Mouse (Mus musculus): Measurements from ENCODE around the gene Cep170.
"Not testable (repeated sequence)": the region's sequence is repeated elsewhere in the genome, so short reads cannot be mapped to it uniquely, and the experiment has no call there.

The Cep170 gene

DNA sequence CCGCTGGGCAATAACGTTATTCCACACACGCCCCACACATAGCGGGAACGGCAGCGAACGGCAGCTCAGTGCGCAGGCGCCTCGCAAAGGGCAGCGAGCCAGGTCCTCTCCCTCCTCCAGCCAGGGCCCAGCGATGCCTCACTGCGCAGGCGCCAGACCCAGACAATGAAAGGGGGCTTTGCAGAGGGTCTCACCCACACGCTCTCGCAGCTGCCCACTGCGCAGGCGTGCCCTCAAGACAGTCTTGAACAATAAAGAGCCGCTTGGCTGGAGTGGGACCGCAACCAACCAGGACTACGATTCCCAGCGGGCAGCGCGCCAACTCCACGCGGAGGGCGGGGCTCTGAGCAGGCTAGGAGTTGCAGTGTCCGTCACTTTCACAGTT lies at the start of gene Cep170:
TSS of gene Cep170 (minus strand) at position 32 of the 385 bp plus-strand sequence.
- in situ Hi-C loops (cut with MboI, MseI), result loop anchor here in 1 of 2 experiments (25.0 kb wide), 1 partner anchor 1152 kb away; no protein-coding TSS in a partner anchor

DNA sequence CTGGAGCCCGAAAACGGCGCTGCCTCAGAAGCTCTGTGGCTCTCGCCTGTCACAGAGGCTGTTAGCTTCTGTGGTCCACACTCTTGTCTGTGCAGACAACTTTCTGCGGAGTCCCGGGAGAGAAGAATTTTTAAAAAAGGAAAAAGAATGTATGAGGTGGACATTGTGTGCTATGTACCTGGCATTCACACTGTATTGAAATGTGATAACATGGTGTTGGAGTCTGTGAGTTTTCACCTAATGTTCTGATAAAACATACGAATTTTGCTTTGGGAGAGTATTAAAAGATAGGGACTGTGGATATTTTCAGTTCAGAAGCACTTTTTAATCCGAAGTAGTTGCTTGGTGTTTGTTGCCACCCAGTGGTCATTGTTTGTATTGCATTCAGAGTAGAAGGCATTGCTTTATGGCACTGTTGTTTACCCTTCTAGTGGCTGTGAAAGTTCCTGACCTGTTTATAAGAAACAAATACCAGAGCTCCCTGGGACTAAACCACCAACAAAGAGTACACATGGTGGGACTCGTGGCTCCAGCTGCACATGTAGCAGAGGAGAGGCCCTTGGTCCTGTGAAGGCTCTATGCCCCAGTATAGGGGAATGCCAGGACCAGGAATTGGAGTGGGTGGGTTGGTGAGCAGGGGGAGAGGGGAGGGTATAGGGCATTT lies 48.2 kb upstream of the Cep170 start:
- in situ Hi-C loops (cut with MboI, MseI), result loop anchor here (10.0 to 25.0 kb wide), 2 partner anchors 925 to 1497 kb away; no protein-coding TSS in a partner anchor

DNA sequence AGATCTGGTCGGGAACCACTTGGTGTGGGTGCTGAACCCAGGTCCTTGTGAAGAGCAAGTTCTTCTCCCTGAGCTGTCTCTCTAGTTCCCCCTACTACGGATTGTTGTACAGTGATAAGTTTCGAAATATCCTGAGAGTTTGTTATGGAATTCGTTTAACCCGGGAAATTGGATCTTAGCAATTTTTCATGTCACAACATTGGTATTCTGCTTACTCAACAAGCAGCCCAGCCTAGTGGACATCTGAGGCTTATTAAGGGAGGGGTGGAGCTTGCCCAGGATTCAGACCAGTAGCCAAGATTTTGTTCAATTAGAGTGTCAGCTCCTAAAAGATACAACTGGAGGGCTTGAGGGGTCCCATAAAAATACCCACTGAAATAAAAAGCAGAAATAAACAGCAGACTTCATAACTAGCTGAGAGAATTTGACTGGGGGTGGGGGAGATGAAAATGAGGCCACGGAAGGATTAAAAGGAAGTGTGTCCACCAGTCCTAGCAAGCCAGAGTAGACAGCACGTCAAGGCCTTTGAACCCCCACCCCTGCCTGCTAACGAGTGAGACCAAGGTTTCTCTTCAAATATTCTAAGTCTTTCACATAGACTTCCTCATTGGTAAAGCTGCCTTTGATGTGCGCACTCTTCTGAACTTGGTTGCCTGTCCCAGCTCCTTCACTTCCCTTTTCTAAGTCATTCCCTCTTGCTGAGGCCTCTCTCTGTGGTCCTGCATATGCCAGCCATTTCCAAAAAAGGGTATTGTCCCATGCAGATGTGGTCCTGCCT lies 39.1 kb upstream of the Cep170 start:
- in situ Hi-C loops (cut with MboI, MseI), result loop anchor here (25.0 kb wide), 1 partner anchor 916 kb away; no protein-coding TSS in a partner anchor

DNA sequence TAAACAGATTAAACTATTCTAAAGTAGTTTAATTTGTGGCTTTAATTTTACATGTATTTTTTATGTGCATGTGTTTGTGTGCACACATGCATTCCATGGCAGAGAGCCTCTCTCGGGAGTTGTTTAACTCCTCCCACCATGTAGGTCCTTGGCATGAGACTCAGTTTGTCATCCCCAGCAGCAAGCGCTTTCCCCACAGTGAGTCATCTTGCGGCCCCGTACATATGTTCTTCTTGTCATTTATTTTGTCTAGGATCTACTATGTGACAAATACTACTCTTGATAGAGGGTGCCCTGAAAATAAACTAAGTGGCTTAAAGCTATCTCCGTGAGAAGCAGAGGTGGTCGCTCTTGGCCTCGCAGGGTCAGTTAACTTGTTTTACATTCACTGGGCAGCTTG lies 37.5 kb upstream of the Cep170 start:
- in situ Hi-C loops (cut with MboI, MseI), result loop anchor here (25.0 kb wide), 1 partner anchor 914 kb away; no protein-coding TSS in a partner anchor

DNA sequence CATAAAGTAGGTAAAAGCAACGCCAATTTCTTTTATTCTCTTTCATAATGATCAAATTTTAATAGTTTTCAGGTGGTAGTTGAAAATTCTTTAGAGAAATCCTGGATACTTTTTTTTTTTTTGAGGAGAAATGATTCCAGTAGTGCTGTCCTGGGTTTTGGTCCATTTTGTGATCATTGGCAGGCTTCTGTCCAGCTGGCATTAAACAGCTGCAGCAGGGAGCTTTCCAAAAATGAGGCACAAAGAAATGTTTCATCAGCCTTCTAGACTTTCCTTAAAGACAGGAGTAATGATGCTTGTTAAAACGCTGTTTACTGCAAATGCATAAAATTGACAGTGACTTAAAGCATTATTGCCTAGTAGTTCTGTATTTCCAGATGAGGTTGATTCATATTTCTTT lies 35.5 kb upstream of the Cep170 start:
- in situ Hi-C loops (cut with MboI, MseI), result no loop called here

DNA sequence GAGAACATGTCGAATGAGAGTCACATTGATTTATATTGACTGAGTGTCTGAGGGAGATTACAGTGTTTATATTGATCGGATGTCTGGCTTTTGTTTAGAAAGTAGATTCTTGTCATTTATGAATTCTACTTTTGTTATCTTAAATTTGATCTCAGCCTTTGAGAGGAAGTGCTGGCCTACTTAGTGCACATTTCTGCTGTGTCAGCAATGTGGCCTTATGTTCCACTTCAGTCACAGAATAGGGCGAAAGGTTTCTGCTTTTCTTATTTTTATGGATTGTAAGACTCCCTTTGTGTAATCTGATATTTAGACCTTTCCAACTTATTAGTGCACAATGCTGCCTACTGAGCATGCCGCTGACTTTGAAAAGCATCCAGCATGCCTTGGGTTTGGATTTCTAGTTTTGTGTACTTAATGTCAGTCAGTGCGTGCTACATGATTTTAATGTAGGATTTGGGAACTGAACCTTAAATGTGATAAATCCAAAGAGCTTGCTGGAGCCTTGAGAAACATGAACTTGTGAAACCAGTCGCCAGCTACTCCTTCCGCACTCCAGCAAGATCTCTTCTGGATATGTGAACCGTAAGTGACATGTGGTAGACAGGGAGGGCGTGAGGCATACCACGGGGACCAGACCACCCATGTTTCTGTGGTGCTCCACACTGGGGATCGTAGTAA lies 34.9 kb upstream of the Cep170 start:
- in situ Hi-C loops (cut with MboI, MseI), result no loop called here

DNA sequence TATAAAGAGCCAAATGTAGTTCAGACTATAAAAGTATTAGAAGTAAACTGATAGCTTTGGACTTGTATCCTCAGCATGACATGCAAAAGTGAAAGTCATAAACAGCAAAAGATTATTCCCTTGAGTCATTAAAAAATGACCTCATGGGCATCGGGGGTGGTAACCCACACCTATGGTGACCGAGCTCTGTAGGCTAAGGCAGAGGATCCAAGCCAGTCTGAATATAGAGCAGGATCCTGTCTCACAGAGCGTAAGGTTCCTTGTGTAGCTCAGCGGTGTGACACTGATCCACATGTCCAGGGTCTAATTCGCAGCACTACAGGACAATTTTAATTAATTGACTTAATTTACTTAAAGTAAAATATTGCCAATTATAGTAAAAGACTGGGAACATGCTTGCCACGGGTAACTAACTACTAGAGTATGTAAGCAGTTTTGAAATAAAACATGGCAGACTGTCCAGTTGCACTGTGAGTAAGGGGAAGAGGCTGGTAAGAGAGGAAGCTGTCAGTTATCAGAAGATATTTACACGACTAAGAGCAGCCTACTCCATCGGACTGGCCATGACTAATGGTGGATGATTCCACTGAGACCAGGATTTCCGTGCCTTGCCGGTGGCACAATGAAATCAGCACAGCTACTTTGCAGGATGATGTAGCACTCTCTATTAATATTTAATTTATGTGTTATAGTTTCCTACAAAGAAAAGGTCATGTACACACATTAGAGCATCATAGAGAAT lies 33.4 kb upstream of the Cep170 start:
- in situ Hi-C loops (cut with MboI, MseI), result no loop called here

DNA sequence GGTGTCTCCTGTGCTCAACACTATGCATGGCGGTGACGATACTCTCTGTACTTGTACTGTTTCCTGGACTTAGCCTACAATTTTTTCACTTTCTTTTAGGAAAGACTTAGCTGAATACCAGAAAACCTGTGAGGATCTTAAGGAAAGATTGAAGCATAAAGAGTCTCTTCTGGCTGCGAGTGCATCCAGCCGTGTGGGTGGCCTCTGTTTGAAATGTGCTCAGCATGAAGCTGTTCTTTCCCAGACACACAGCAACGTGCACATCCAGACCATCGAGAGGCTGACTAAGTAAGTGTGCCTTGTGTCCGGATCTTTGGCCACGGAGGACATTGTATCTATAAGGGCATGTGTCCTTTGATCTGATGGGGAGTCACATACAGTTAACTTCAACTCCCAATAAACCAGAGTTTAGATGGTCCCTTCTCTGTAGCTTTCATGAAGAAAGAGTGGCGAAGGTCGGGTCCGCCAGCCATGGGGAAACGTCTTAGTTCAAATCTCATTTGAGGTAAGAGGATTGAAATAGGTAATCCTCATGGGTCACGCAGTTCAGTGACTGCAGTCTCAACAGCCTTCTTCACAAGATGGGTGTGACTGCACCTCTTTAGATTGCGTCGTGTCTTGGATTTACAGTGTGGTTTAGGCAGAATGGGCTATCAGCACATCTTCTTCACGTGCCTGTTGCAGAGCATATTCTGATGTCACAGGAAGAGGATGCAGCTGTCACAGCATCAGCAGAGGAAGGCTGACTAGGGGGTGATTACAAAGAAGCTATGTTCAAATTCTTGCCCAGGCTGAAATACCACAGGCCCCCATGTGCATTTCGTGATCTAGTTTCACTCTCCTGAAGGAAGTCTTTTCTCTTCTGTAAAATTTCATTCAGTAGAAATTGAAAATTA lies 31.5 kb upstream of the Cep170 start:
- in situ Hi-C loops (cut with MboI, MseI), result no loop called here

DNA sequence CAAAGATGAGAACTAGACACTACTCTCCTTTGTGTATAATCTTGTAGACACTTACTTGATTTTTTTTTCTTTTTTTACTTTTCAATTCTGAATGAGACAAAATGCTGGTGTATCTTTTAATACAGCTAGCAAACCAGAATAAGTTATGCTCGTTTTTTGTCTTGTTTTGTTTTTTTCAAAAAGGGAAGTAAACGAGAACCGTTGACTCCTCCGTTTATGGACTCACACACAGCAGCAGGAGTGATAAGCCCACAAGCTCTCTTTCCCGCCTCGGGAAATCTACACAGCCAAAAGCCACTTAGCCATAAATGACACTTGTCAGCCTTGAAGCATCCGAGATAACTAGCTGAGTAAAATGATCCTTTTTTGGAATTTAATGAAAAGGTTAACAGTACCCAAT lies 22.7 kb upstream of the Cep170 start:
- in situ Hi-C loops (cut with MboI, MseI), result not testable (repeated sequence)

DNA sequence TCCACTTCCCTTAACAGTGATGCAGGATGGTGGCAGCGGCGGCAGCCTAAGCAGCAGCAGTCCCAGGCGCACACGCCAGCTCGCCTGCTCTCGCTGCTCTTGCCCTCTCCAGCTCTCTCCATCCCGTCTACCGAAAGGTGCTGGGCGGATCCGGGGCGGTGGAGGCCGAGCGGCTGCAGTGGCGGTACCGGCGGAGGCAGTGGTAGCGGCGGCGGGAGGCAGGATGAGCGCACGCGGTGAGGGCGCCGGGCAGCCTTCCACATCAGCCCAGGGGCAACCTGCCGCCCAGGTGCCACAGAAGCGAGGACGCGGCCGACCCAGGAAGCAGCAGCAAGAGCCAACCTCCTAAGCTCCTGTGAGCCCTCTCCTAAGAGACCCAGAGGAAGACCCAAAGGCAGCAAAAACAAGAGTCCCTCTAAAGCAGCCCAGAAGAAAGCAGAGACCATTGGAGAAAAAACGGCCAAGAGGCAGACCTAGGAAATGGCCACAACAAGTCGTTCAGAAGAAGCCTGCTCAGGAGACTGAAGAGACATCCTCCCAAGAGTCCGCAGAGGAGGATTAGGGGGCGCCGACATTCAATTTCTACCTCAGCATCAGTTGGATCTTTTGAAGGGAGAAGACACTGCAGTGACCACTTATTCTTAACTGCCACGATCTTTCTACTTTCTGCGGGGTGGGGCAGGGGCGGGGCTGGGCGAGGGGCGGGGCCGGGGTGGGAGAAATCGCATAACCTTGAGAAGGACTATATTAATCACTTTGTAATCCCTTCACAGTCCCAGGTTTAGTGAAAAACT lies 21.8 kb upstream of the Cep170 start:
- in situ Hi-C loops (cut with MboI, MseI), result no loop called here

DNA sequence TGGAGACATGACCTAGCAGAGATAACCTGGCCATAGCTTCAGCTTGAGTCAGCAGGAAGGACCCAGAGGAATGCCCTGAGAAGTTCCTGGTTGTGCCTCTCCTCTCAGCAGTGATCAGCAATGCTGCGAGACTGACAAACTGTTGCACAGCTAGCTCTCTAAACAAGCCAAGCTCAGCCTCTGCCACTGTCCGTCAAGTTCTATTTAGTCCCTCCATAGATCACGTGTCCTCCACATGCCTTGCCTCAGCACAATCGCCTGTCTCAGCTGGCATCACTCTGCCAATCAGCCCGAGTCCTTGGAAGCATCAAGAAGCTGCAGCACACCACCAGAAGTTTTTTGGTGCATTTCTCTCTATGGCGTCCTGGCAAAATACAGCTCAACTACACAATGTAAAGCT lies 21.0 kb upstream of the Cep170 start:
- in situ Hi-C loops (cut with MboI, MseI), result no loop called here

DNA sequence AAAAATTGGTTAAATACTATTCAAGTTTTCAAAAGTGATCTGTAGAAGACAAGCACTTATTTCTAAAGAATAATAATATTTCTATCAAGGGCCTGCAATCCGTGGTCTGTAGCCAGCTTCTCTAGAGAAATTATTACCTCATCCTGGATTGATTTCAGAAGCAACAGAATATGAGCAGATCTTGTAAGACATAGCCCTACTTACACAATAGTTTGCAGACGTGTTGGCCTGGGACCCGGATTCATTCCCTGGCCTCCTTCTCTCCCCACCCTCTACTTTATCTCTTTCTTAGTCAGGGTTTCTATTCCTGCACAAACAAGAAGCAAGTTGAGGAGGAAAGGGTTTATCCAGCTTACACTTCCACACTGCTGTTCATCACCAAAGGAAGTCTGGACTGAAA lies 20.1 kb upstream of the Cep170 start:
- in situ Hi-C loops (cut with MboI, MseI), result no loop called here

DNA sequence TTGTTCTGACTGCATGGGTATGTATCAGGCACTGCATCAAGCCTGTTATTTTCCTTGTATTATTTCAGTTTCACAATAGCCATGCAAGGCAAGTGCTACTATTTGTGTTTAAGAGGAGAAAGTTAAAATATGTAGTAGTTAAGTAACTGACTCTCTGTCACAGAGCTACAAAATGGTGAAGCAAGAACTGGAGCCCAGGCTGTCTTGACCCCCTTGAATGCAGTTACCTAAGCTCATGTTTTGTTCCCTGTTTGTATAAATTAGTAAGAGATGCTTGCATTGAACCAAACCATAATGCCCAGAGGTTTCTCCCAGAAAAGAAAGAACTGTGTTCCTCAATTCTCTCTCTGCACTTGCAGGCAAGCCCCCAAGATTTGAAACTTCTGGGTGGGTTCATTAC lies 19.4 kb upstream of the Cep170 start:
- in situ Hi-C loops (cut with MboI, MseI), result no loop called here

DNA sequence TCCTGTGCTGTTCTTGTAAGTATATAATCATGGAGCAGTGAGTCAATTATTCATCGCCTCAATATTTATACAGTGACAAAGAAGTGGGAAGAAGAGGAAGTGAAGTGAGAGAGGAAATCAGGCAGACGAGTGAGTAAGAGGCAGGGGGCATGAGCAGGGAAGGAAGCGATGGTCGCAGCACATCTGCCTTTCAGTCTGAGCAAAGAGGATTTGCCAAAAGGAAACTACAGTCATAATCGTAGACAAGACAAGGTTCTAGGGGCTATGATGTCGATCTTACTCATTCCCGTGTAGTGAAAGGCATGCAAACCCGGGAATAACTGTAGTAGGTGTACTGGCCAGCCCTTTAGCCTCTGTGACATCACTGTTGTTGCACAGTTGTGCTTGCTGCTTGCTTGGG lies 18.7 kb upstream of the Cep170 start:
- in situ Hi-C loops (cut with MboI, MseI), result no loop called here

DNA sequence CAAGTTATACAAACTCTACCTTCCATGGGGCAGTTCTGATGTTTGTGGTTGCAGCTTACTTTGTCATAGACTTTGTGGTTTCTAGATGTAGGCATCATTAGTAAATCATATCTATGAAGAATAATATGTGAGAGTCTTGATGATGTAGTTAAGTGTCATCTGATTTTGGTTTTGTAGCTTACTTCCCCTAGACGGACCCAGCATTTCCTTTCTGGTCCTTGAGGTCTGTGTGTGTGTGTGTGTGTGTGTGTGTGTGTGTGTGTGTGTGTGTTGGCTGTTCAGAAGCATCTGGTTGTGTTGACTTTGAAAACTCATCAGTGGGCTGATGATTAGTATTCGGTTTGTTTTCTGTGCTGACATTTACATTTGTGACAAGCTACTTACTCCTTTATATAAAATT lies 18.2 kb upstream of the Cep170 start:
- in situ Hi-C loops (cut with MboI, MseI), result no loop called here

DNA sequence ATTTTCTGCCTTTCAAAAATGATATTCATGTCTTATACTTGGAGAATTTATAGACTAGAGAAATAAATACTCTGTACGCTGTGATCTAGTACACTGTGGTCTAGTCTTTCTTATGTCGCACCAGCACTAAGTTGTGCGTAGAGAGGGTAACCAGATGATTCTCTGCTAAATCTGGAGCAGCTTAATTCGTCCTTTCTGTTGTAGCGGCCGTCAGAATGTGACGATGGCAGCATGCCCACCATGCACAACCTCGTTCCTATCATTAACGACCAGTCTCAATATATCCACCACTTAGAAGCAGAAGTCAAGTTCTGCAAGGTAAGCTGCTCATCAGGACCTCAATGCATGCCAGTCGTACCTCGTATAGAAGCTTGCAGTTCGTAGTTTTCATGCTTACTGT lies 14.8 kb upstream of the Cep170 start:
- in situ Hi-C loops (cut with MboI, MseI), result no loop called here

DNA sequence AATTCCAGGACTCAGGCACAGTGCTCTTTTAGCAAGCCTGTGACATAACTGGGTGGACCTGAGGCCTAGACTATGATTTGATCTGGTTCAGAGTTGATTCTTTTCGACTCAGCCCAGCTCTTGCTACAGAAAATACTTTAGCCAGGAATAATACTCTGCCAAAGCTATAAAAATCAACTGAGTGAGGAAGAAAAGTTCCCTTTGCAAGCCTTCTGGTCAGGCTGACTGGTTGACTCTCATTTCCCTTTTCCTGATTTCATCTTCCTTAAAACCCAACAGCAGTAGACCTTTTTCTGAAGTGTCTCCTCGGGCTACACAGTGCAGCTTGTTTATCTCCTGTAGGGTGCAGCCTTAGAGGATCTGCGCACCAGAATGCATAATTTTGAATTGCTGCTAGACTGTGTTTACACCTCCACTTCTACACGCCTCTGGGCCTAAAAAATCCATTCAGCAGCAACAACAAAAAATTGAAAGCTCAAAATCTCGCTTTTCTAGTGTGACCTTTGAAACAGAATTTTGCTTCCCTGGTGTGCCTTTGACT lies 14.1 kb upstream of the Cep170 start:
- in situ Hi-C loops (cut with MboI, MseI), result no loop called here

DNA sequence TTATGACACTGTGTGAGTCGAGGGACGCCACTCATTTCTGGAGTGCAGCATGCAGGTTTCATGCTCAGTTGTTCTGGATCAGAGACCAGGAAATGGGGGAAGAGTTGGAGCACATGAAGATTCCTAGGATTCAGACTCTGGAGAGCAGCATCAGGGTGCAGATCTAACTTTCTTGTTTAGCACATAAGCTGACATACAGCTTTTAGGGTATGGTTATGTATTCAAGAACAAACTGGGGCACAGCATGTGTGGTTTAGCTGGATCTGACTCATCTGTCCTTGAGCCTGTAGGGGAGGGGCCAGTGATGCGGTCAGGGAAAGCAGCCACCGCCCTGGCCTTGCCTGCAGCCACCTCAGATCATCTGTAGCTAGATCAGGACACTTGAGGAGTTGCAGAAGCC lies 13.5 kb upstream of the Cep170 start:
- in situ Hi-C loops (cut with MboI, MseI), result no loop called here

DNA sequence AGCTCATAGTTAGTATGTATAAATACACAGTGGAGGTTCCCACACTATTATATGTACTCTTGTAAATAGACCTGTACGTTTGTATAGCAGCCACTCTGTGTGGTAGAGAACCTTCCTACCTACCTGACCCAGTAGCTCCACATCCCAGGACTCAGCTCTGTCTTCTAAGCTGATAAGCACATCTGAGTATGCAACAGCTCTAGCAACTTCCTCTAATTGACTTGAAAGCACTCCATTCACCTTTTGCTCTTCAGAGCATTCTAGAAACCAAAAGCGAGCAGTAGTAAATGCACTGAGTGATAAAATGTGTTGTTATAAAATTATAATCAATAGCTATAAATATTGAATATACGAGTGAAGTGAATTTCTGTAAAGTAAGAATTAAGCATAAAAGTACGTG lies 13.1 kb upstream of the Cep170 start:
- in situ Hi-C loops (cut with MboI, MseI), result no loop called here

DNA sequence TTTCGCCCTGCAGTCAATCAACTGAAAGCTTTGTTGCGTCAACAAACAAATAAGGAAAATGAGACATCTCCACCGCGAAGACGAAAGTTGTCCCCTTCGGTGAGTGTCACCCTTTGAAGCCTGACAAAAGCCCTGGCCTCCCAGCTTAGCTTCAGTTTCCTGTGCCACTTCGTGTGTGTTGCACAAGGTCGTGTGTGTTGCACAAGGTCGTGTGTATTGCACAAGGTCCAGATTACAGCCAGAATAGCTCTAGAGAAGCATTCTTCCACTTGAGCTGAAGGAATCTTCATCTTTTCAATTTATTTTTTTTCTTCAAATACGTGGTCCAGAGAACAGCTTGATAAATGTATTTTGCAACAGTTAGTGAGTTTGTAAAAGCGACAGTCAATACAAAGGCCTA lies 12.3 kb upstream of the Cep170 start:
- in situ Hi-C loops (cut with MboI, MseI), result no loop called here
